18 mouse cellular contexts compared by ENCODE assay signal in genomic region chr16:46982910-46983600, GRCm38 (mm10).
DNase-seq lines count a peak whose midpoint lies in the region; ATAC-seq lines count a peak whose summit lies in the region.
"Had no signal": no experiment of that assay in that cellular context is flagged by ENCODE, and none has a peak within 500 bp of the region (broad histone marks: within the 10 kb centered on the region; RNA-seq: fewer than 3 reads in every experiment).

No protein-coding gene starts in this region.

- no peaks in the 10 kb centered on the region for H3K9me3 ChIP-seq in intestine, embryonic 15.5 days
- no peaks in the 10 kb centered on the region for H3K9me3 ChIP-seq in intestine, embryonic 16.5 days (ENCODE audit: control insufficient read depth, low read length)
- no peaks in the 10 kb centered on the region for H3K9me3 ChIP-seq in neural tube, embryonic 11.5 days (ENCODE audit: control insufficient read depth, low read length)
- no peaks in the 10 kb centered on the region for H3K9me3 ChIP-seq in forebrain, embryonic 11.5 days (ENCODE audit: control insufficient read depth, low read length)
- H3K9me3 ChIP-seq: embryonic facial prominence, embryonic 13.5 days; G1E; heart, embryonic 12.5 days had no signal

- no peaks in the 10 kb centered on the region for H3K4me1 ChIP-seq in intestine, embryonic 15.5 days (replicated peaks)
- no peaks in the 10 kb centered on the region for H3K4me1 ChIP-seq in intestine, embryonic 16.5 days (ENCODE audit: control insufficient read depth, insufficient read depth, low read length)
- H3K4me1 ChIP-seq in neural tube, embryonic 11.5 days (ENCODE audit: control insufficient read depth, insufficient read depth, low read length) = no peaks in the 10 kb centered on the region
- H3K4me1 ChIP-seq in forebrain, embryonic 11.5 days (replicated peaks; ENCODE audit: control insufficient read depth, insufficient read depth, low read length) = no peaks in the 10 kb centered on the region
- H3K4me1 ChIP-seq: embryonic facial prominence, embryonic 13.5 days; heart, embryonic 12.5 days had no signal

- H3K4me2 ChIP-seq in intestine, embryonic 15.5 days (replicated peaks) = no peak overlapping the region
- no peak overlapping the region for H3K4me2 ChIP-seq in intestine, embryonic 16.5 days (ENCODE audit: low read depth, low read length)
- H3K4me2 ChIP-seq in neural tube, embryonic 11.5 days (ENCODE audit: low read depth) = no peak overlapping the region
- no peak overlapping the region for H3K4me2 ChIP-seq in forebrain, embryonic 11.5 days (ENCODE audit: low read depth, low read length, severe bottlenecking)
- H3K4me2 ChIP-seq: embryonic facial prominence, embryonic 13.5 days; heart, embryonic 12.5 days; liver, embryonic 11.5 days had no signal

- H3K27me3 ChIP-seq in intestine, embryonic 15.5 days (replicated peaks) = no peaks in the 10 kb centered on the region
- H3K27me3 ChIP-seq in intestine, embryonic 16.5 days (replicated peaks; ENCODE audit: control insufficient read depth, insufficient read depth, low read length) = no peaks in the 10 kb centered on the region
- no peaks in the 10 kb centered on the region for H3K27me3 ChIP-seq in neural tube, embryonic 11.5 days (ENCODE audit: control insufficient read depth, insufficient read depth, low read length)
- no peaks in the 10 kb centered on the region for H3K27me3 ChIP-seq in forebrain, embryonic 11.5 days (ENCODE audit: control insufficient read depth, insufficient read depth, low read length)
- H3K27me3 ChIP-seq: embryonic facial prominence, embryonic 13.5 days; heart, embryonic 12.5 days had no signal

- intact Hi-C loops in gastrocnemius, postnatal 14 days (cut with DNase I; ENCODE audit: low total_unique reads) = no loop called here

- no peak overlapping the region for H3K27ac ChIP-seq in intestine, embryonic 15.5 days
- no peak overlapping the region for H3K27ac ChIP-seq in intestine, embryonic 16.5 days (ENCODE audit: low read length)
- no peak overlapping the region for H3K27ac ChIP-seq in neural tube, embryonic 11.5 days (ENCODE audit: low read depth, low read length)
- H3K27ac ChIP-seq in forebrain, embryonic 11.5 days (ENCODE audit: low read depth, low read length) = peak overlapping the region; percentile 28; the same call in 1 of the 2 replicates
- H3K27ac ChIP-seq: embryonic facial prominence, embryonic 13.5 days had no signal

- peak; percentile 11 for DNase-seq in neural tube, embryonic 11.5 days (ENCODE audit: low spot score)
- DNase-seq in neural tube, embryonic 10.5 days (ENCODE audit: extremely low spot score, low spot score) = no peak
- peak; percentile 59 for DNase-seq in forebrain, embryonic 11.5 days (ENCODE audit: low spot score)
- DNase-seq in gastrocnemius, postnatal 14 days = no peak
- no peak for DNase-seq in adrenal gland, adult (ENCODE audit: inconsistent age in 2 of 2, low spot score in 1 of 2)
- DNase-seq: adrenal gland, postnatal 25 days; cerebellum, adult 9-11 months; gastrocnemius, postnatal 25 days; heart, postnatal 4 days; kidney, adult 11 months; layer of hippocampus, postnatal 36 days; left cerebral cortex, postnatal 4 days had no signal

- H3K36me3 ChIP-seq in intestine, embryonic 15.5 days = no peaks in the 10 kb centered on the region
- no peaks in the 10 kb centered on the region for H3K36me3 ChIP-seq in intestine, embryonic 16.5 days (ENCODE audit: control insufficient read depth, insufficient read depth, low read length)
- no peaks in the 10 kb centered on the region for H3K36me3 ChIP-seq in neural tube, embryonic 11.5 days (ENCODE audit: control insufficient read depth, insufficient read depth, low read length)
- H3K36me3 ChIP-seq in forebrain, embryonic 11.5 days (ENCODE audit: control insufficient read depth, insufficient read depth, low read length) = no peaks in the 10 kb centered on the region
- H3K36me3 ChIP-seq: embryonic facial prominence, embryonic 13.5 days; G1E; heart, embryonic 12.5 days had no signal

- H3K9ac ChIP-seq in intestine, embryonic 15.5 days = no peak overlapping the region
- H3K9ac ChIP-seq in intestine, embryonic 16.5 days (ENCODE audit: low read depth, low read length) = no peak overlapping the region
- no peak overlapping the region for H3K9ac ChIP-seq in neural tube, embryonic 11.5 days (ENCODE audit: low read length)
- H3K9ac ChIP-seq in forebrain, embryonic 11.5 days (ENCODE audit: low read length) = no peak overlapping the region
- H3K9ac ChIP-seq: embryonic facial prominence, embryonic 13.5 days; heart, embryonic 12.5 days had no signal

- ATAC-seq in intestine, embryonic 15.5 days = 0 out of 2 replicates have a peak, but pooled peaks have one; percentile 45
- no peak for ATAC-seq in intestine, embryonic 16.5 days
- ATAC-seq in neural tube, embryonic 11.5 days (ENCODE audit: insufficient read depth, low FRiP score, low TSS enrichment) = peak; percentile 58; the same call in 1 of the 2 replicates
- ATAC-seq in forebrain, embryonic 11.5 days (replicated peaks; ENCODE audit: low FRiP score) = peak; percentile 97

- no peak overlapping the region for H3K4me3 ChIP-seq in intestine, embryonic 15.5 days (replicated peaks)
- H3K4me3 ChIP-seq in intestine, embryonic 16.5 days (ENCODE audit: low read length) = no peak overlapping the region
- no peak overlapping the region for H3K4me3 ChIP-seq in neural tube, embryonic 11.5 days (ENCODE audit: low read depth, low read length)
- H3K4me3 ChIP-seq in forebrain, embryonic 11.5 days (ENCODE audit: low read depth, low read length) = no peak overlapping the region
- H3K4me3 ChIP-seq: embryonic facial prominence, embryonic 13.5 days; heart, embryonic 12.5 days had no signal

- 68% methylated on average over 6 of the region's 6 CpGs for whole genome bisulfite sequencing in intestine, embryonic 15.5 days
- 64% methylated on average over 6 of the region's 6 CpGs for WGBS in intestine, embryonic 16.5 days
- WGBS in neural tube, embryonic 11.5 days = 73% methylated on average over 6 of the region's 6 CpGs
- WGBS in forebrain, embryonic 11.5 days = 25% methylated on average over 6 of the region's 6 CpGs

Comparison
In these comparisons a context has a peak if more than half of its experiments do, and no peak if none do; other contexts are left out.
1. DNase-seq: peak in neural tube, embryonic 11.5 days (single experiment) and forebrain, embryonic 11.5 days (single experiment); none in neural tube, embryonic 10.5 days (single experiment), gastrocnemius, postnatal 14 days (single experiment) and adrenal gland, adult (0 of 2).